Mouse (Mus musculus) ES-Bruce4 (cell line): ENCODE data around the gene S100a16.

Experiments used
- CTCF ChIP-seq: IDR thresholded peaks from one replicate; pipeline ENCODE4 v1.8.1; 2011; ENCODE audit warnings: low read depth, low read length
- EP300 ChIP-seq: IDR thresholded peaks from 2 replicates; pipeline ENCODE4 v1.6.1; 2011; ENCODE audit warnings: low read depth, low read length; ENCODE audit not compliant: insufficient read depth
- POLR2A ChIP-seq: IDR thresholded peaks from one replicate; pipeline ENCODE4 v1.8.1; 2011; ENCODE audit warnings: low read length; ENCODE audit not compliant: insufficient read depth

- TF ChIP-seq EP300 (no peak), CTCF (no peak), POLR2A (no peak)
Observed at GRCm38 (mm10) chr3:90495850-90496525, 41.1 kb upstream of the S100a16 start.
